Mouse (Mus musculus) ES-Bruce4 (cell line): ENCODE results near the gene Serinc3. TPM values are rescaled to one million over a fixed set of nuclear protein-coding genes. Genes with fewer than 3 reads are reported as not detected.
"Not testable (repeated sequence)": the region's sequence is repeated elsewhere in the genome, so short reads cannot be mapped to it uniquely, and the experiment has no call there.

ENCODE experiments used
- H3K27ac ChIP-seq: 2 replicates; pipeline ENCODE4 v1.5.1; 2012; ENCODE audit warnings: low read length, inconsistent platforms; ENCODE audit not compliant: insufficient read depth
- H3K27me3 ChIP-seq: 2 replicates; pipeline ENCODE4 v1.6.1; 2012; ENCODE audit warnings: mild to moderate bottlenecking, low read length, inconsistent platforms; ENCODE audit not compliant: control insufficient read depth, poor library complexity, insufficient read depth, severe bottlenecking
- H3K36me3 ChIP-seq: 2 replicates; pipeline ENCODE4 v1.6.1; 2012; ENCODE audit warnings: inconsistent platforms, mild to moderate bottlenecking, low read length, moderate library complexity; ENCODE audit not compliant: control insufficient read depth, poor library complexity, insufficient read depth, severe bottlenecking
- H3K4me1 ChIP-seq: one replicate; pipeline ENCODE4 v1.8.1; 2011; ENCODE audit warnings: low read length; ENCODE audit not compliant: control insufficient read depth, insufficient read depth
- H3K4me3 ChIP-seq: 2 replicates; pipeline ENCODE4 v1.5.1; 2011; ENCODE audit warnings: low read depth, mild to moderate bottlenecking, low read length
- H3K9ac ChIP-seq: 2 replicates; pipeline ENCODE4 v1.6.1; 2012; ENCODE audit warnings: low read depth, mild to moderate bottlenecking, inconsistent platforms; ENCODE audit not compliant: poor library complexity, severe bottlenecking
- H3K9me3 ChIP-seq: replicated peaks from 2 replicates; pipeline ENCODE4 v1.6.1; 2012; ENCODE audit warnings: mild to moderate bottlenecking, low read length, inconsistent platforms; ENCODE audit not compliant: control insufficient read depth, poor library complexity, insufficient read depth, severe bottlenecking
- CTCF ChIP-seq: IDR thresholded peaks from one replicate; pipeline ENCODE4 v1.8.1; 2011; ENCODE audit warnings: low read depth, low read length
- EP300 ChIP-seq: IDR thresholded peaks from 2 replicates; pipeline ENCODE4 v1.6.1; 2011; ENCODE audit warnings: low read depth, low read length; ENCODE audit not compliant: insufficient read depth
- POLR2A ChIP-seq: IDR thresholded peaks from one replicate; pipeline ENCODE4 v1.8.1; 2011; ENCODE audit warnings: low read length; ENCODE audit not compliant: insufficient read depth
- polyA plus RNA-seq: library from polyadenylated mRNA; stranded (reverse); fragments of >200 nt; gene quantifications from 2 replicates; pipeline ENCODE4 v1.2.4, GENCODE M21; 2011; ENCODE audit warnings: low read depth; ENCODE audit not compliant: missing spikeins, insufficient read depth, insufficient read length

Serinc3 gene
- polyA plus RNA-seq, 1 experiment, result 146 TPM

DNA sequence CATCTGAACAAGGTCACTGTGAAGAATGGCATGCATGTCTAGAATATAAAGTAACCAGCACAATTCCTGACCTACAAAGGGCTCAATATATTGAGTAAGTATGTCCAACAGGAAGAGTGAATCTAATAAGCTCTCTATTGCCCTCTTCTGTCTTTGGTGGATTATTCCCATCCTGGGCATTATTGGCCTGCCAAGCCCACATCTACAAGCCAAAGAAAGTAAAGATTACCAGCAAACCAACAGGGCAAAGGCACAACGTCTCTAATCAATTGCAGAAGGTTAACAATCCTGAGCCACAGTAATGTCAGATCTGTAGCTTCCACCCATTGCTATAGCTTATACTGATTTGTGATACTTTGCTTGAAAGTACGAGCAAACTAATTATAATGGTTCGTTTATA lies 4.4 kb downstream of the Serinc3 start:
- no peak for TF ChIP-seq POLR2A
- no peak for TF ChIP-seq CTCF
- TF ChIP-seq EP300, result no peak
- H3K27ac ChIP-seq, result no peak overlapping the region

DNA sequence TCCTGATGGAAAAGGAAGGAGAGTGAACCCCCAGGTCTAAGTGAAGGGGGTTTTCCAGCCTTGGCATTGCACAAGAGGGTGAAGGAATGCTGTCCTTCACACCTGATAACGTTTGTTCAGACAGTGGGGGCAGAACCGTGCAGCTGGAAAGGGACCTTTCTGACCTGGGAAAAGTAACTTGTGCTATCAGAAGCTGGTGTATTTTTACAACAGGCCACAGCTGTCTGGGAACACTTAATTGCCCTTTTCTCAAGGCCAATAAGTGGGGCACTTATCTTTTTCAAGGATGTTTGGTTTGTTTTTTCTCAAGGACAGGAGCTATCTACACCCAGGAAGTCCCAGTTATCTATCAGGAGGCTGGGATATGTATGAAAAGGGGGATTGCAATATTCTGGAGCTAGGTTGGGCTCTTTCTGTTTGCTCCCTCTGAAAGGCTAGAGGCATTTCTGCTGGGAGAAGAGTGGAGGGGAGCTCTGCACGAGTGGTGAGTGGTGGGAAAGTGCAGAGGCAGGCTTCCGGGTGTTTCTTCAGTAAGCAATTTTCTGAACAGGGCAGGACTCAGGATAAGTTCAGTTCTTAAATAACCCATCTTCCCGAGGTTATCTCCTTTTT lies 7.2 kb downstream of the Serinc3 start:
- Histone ChIP-seq H3K9me3 (no peaks in the 10 kb centered on the region), H3K36me3 (peaks cover 15% of the 10 kb centered on the region), H3K9ac (no peak overlapping the region), H3K27me3 (no peaks in the 10 kb centered on the region), H3K27ac (no peak overlapping the region), H3K4me1 (peaks cover 2% of the 10 kb centered on the region), H3K4me3 (no peak overlapping the region)
- no peak for TF ChIP-seq EP300
- no peak for TF ChIP-seq CTCF

More for the DNA sequence above, 4.4 kb downstream of the Serinc3 start:
- no peak overlapping the region for H3K4me3 ChIP-seq
- H3K36me3 ChIP-seq, result peaks cover 13% of the 10 kb centered on the region
- no peaks in the 10 kb centered on the region for H3K9me3 ChIP-seq
- H3K4me1 ChIP-seq, result peaks cover 2% of the 10 kb centered on the region
- H3K27me3 ChIP-seq, result no peaks in the 10 kb centered on the region
- no peak overlapping the region for H3K9ac ChIP-seq

DNA sequence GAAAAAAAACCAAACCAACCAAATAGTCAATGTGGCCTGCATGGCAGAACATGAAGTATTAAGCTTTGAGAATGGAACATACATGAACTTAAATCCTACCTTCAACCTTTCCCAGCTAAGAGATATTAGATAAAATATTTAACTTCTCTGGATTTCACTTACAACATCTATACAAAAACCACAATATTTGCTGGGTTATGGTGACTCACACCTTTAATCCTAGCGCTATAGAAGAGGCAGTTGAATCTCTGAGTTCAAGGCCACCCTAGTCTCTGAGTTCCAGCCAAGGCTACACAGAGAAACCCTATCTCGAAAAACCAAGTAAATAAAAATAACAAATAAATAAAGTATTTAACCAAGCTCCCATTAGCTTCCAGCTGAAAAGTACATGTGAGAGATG lies 8.9 kb downstream of the Serinc3 start:
- Histone ChIP-seq H3K36me3 (peaks cover 25% of the 10 kb centered on the region), H3K27me3 (no peaks in the 10 kb centered on the region), H3K9ac (no peak overlapping the region), H3K9me3 (no peaks in the 10 kb centered on the region), H3K27ac (no peak overlapping the region), H3K4me3 (no peak overlapping the region), H3K4me1 (peaks cover 2% of the 10 kb centered on the region)
- TF ChIP-seq EP300 (no peak), POLR2A (no peak)

DNA sequence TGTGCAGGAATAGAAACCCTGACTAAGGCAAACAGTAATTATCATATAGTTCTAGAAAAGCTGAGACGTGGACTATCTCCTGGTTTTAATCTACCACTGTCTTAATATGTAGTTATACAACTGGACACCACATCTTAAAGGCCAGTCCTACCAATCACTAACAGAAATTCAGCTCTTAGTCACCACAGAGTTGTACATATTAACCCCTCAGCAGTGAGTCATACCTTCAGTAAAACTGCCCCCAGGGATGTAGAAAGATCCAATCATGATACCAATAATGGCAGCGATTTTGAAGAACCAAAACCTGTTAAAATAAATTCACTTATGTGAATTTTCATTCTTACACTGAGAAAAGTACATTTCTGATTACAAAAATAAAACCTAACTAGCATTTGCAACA lies 10.7 kb downstream of the Serinc3 start:
- Histone ChIP-seq H3K36me3 (peaks cover 38% of the 10 kb centered on the region), H3K4me3 (no peak overlapping the region), H3K27ac (no peak overlapping the region), H3K9ac (no peak overlapping the region), H3K27me3 (no peaks in the 10 kb centered on the region), H3K9me3 (no peaks in the 10 kb centered on the region), H3K4me1 (peaks cover 2% of the 10 kb centered on the region)
- no peak for TF ChIP-seq POLR2A
- no peak for TF ChIP-seq EP300
- TF ChIP-seq CTCF, result no peak

DNA sequence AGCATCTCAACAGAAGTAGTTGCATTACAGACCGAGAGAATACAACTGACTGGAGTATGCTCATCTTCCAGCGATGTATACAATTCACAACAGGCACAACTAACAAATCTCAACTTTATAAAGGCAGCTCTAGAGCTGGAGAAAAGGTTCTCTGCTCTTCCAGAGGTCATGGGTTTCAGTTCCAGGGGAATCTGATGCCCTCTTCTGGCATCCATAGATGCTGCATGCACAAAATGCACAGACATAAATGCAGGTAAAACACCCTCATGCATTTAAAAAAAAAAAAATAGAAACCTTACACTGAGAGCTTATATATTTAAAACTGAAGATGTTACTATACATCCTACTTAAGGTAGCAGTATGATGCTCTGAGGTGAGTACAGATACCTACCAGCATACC lies 13.2 kb downstream of the Serinc3 start:
- no peak overlapping the region for H3K4me3 ChIP-seq
- peaks cover 50% of the 10 kb centered on the region for H3K36me3 ChIP-seq
- H3K9ac ChIP-seq, result no peak overlapping the region
- H3K27me3 ChIP-seq, result no peaks in the 10 kb centered on the region
- H3K27ac ChIP-seq, result no peak overlapping the region
- TF ChIP-seq EP300 (no peak), POLR2A (no peak), CTCF (no peak)
- H3K9me3 ChIP-seq, result no peaks in the 10 kb centered on the region
- H3K4me1 ChIP-seq, result no peaks in the 10 kb centered on the region

DNA sequence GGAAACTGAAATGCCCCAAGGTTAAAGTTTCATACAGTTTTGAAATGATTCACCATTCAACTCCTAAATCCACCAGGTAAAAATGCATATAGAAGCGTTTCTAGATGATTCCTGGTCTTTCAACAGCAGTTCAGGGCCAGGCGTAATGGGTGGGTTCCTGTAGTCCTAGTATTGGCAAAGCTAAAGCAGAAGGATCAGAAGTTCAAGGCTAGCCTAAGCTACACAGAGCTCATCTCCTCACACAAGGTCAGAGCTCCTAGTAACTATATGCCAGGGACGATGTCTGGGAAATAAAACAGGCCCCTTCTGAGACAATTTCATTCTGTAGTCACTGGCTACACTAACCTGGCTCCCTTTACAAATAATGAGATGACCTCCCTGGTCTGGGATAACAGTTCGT lies 13.7 kb downstream of the Serinc3 start:
- Histone ChIP-seq H3K9ac (no peak overlapping the region), H3K9me3 (no peaks in the 10 kb centered on the region), H3K36me3 (peaks cover 51% of the 10 kb centered on the region), H3K27ac (no peak overlapping the region), H3K4me1 (no peaks in the 10 kb centered on the region), H3K27me3 (no peaks in the 10 kb centered on the region), H3K4me3 (no peak overlapping the region)
- TF ChIP-seq CTCF (no peak), POLR2A (no peak), EP300 (no peak)

DNA sequence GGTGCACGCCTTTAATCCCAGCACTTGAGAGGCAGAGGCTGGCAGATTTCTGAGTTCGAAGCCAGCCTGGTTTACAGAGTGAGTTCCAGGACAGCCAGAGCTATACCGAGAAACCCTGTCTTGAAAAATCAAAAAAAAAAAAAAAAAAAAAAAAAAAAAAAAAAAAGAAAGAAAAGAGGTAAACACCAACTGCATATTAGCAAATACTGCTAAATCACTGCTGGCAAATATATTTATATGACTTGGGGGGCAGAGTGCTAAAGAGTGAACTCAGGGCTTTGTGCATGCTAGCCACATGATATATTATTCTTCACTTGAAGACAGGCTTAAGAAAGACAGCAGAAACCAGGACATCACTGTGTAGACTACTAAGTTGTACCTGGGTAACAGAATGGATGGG lies 23.5 kb downstream of the Serinc3 start:
- H3K4me1 ChIP-seq, H3K4me3 ChIP-seq, H3K9ac ChIP-seq, H3K9me3 ChIP-seq, H3K27ac ChIP-seq, H3K27me3 ChIP-seq: not testable (repeated sequence)
- H3K36me3 ChIP-seq, result peaks cover 41% of the 10 kb centered on the region
